Mouse (Mus musculus) midbrain, embryonic 10.5 days (tissue): ENCODE measurements around the gene Cfap52. TPM values are rescaled to one million over a fixed set of nuclear protein-coding genes. Genes with fewer than 3 reads are reported as not detected.

ENCODE experiments used
- DNase-seq: peaks from one replicate; pipeline ENCODE4 v3.0.0-alpha.2; 2017; ENCODE audit warnings: low spot score
- H3K27ac ChIP-seq: fragments of 300-500 bp; sonication (generic); replicated peaks from 2 replicates; pipeline ENCODE4 v1.5.1; 2016; ENCODE audit warnings: mild to moderate bottlenecking
- H3K27me3 ChIP-seq: fragments of 300-500 bp; sonication (generic); 2 replicates; pipeline ENCODE4 v1.6.1; 2016; ENCODE audit warnings: low read depth, mild to moderate bottlenecking; ENCODE audit not compliant: poor library complexity, severe bottlenecking
- H3K36me3 ChIP-seq: fragments of 300-500 bp; sonication (generic); 2 replicates; pipeline ENCODE4 v1.6.1; 2016; ENCODE audit warnings: mild to moderate bottlenecking, moderate library complexity
- H3K4me1 ChIP-seq: fragments of 300-500 bp; sonication (generic); 2 replicates; pipeline ENCODE4 v1.6.1; 2016
- H3K4me3 ChIP-seq: fragments of 300-500 bp; sonication (generic); 2 replicates; pipeline ENCODE4 v1.5.1; 2016; ENCODE audit warnings: mild to moderate bottlenecking, moderate library complexity
- H3K9me3 ChIP-seq: fragments of 300-500 bp; sonication (generic); replicated peaks from 2 replicates; pipeline ENCODE4 v1.6.1; 2016; ENCODE audit warnings: mild to moderate bottlenecking
- WGBS: fragments of 180-500 bp; shearing (Covaris S2); methylation state at CpG from one replicate; pipeline ENCODE4 v1.1.7; 2016; 5-methylcytosine and 5-hydroxymethylcytosine counted together
- polyA plus RNA-seq: library from polyadenylated mRNA; unstranded; fragments of >200 nt; fragmentation: Nextera tagmentation; extraction: Ambion mirVana; gene quantifications from 2 replicates; pipeline ENCODE4 v1.2.1, GENCODE M21; 2016

The Cfap52 gene
- 0.56 and 0.78 TPM in 2 replicates for polyA plus RNA-seq

- Histone ChIP-seq H3K4me3 (peak within 1 kb of the TSS; percentile 91), H3K4me1 (peaks cover 33% of the 10 kb centered on the region), H3K9me3 (no peaks in the 10 kb centered on the region), H3K27me3 (no peaks in the 10 kb centered on the region), H3K36me3 (peaks cover 5% of the 10 kb centered on the region), H3K27ac (peak within 1 kb of the TSS; percentile 85)
- WGBS: 12% methylated on average over 15 of the region's 15 CpGs
- DNase-seq: peak; percentile 85
Measured at GRCm38 (mm10) chr11:67965242-67965883, at the start of gene Cfap52. Gene Cfap52, minus strand, starts transcription at chr11:67965651.

DNA sequence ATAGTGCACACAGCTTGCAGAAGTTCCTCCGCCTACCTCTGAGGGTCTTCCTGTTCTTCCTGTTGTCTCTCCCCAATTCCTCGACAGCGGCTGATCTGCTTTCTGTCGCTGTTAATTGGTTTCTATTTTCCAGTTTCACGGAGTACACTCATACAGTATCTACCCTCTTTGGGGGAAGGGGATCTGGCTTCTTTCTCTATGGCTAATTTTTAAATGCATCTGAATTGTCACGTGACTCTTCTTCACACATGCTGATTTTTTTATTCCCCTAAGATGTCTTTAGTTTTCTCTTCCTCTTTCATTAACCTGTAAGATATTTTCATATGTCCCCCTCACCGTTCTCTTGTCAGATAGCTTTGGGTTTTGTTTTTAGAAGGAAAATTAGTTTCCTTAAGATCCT, 46.8 kb upstream of the Cfap52 start:
- DNase-seq: no peak
- WGBS: 91% methylated on average over 7 of the region's 7 CpGs
- Histone ChIP-seq H3K27ac (no peak overlapping the region), H3K4me1 (peaks cover 19% of the 10 kb centered on the region), H3K9me3 (no peaks in the 10 kb centered on the region), H3K4me3 (no peak overlapping the region), H3K36me3 (no peaks in the 10 kb centered on the region), H3K27me3 (no peaks in the 10 kb centered on the region)

GRCm38 (mm10) chr11:68009377-68009776, 43.9 kb upstream of the Cfap52 start:
- H3K36me3 ChIP-seq: no peaks in the 10 kb centered on the region
- H3K27me3 ChIP-seq: no peaks in the 10 kb centered on the region
- 88% methylated on average over 5 of the region's 5 CpGs for WGBS
- H3K27ac ChIP-seq: no peak overlapping the region
- no peak overlapping the region for H3K4me3 ChIP-seq
- H3K9me3 ChIP-seq: no peaks in the 10 kb centered on the region
- H3K4me1 ChIP-seq: peaks cover 36% of the 10 kb centered on the region
- no peak for DNase-seq

DNA sequence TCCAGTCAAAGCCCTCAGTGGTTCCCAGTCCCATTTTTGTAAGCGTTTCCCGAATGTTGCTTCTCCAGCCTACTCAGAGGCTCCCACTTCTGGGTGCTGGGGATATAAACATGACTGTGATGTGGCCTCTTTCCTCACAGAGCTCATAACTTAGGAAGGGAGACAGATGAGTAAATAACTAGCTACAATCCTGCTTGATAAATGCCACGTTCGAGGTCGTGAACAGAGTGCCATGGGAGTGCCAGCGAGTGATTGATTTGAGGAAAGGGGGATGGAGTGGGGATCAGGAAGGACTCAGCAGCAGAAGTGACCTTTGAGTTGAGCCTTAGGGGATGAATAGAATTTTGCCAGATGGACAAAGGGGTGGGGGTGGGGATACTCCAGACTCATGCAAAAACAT, 42.2 kb upstream of the Cfap52 start:
- Histone ChIP-seq H3K9me3 (no peaks in the 10 kb centered on the region), H3K27ac (peak overlapping the region; percentile 76), H3K27me3 (no peaks in the 10 kb centered on the region), H3K4me1 (peaks cover 38% of the 10 kb centered on the region), H3K36me3 (no peaks in the 10 kb centered on the region), H3K4me3 (no peak overlapping the region)
- WGBS: 70% methylated on average over 6 of the region's 6 CpGs
- no peak for DNase-seq

DNA sequence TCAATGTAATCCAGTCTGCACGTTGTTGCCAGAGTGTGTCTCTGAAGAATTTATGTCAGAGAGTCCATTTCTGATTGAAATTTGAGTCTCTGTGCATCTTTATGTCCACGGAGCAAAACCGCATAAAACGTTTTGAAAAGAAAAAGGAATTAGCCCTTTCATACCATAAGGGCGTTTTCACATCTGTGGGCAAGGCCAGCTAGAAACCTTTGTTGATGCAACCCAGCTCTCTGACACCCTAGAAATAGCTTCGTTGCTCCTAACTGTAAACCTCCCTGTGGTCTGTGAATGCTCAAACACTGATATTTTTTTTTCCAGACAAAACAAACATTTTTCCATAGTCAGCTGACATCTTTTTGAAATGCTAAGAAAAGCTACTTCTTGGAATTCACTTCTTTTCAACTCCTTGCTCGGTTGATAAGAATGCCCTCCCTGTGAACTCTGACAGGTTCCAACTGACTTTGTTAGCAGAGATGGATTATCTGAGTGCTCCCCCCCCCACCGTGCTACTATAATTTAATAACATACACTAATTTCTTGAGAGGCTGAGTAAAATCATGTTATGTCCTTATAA, 40.9 kb upstream of the Cfap52 start:
- Histone ChIP-seq H3K27ac (peak overlapping the region; percentile 75), H3K9me3 (no peaks in the 10 kb centered on the region), H3K4me3 (no peak overlapping the region), H3K4me1 (peaks cover 38% of the 10 kb centered on the region), H3K36me3 (no peaks in the 10 kb centered on the region), H3K27me3 (no peaks in the 10 kb centered on the region)
- WGBS: 46% methylated on average over 8 of the region's 8 CpGs
- DNase-seq: no peak

DNA sequence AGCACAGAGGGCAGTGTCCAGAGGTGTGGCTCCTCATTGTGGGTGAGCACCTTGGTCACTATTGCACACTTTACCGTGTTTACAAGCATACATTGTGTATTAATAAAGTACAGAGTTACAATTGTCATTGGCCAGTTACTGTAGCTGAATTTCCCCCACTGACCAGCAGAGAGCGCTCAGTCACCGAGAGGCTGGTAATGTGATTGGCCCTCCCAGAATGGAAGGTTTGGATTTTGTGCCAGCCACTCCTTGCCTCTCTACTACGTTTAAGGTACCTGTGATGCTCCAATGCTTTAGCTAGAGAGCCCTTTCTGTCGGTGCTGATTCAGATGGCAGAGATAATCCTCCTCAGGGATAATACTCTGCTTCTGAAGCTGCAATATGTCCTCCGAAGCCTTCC, 38.7 kb upstream of the Cfap52 start:
- Histone ChIP-seq H3K36me3 (no peaks in the 10 kb centered on the region), H3K4me3 (no peak overlapping the region), H3K27ac (peak overlapping the region; percentile 46; the same call in 1 of the 2 replicates), H3K4me1 (peaks cover 38% of the 10 kb centered on the region), H3K27me3 (no peaks in the 10 kb centered on the region), H3K9me3 (no peaks in the 10 kb centered on the region)
- peak; percentile 67 for DNase-seq
- 20% methylated on average over 6 of the region's 6 CpGs for WGBS

GRCm38 (mm10) chr11:67999629-68000028, 34.2 kb upstream of the Cfap52 start:
- H3K4me3 ChIP-seq: no peak overlapping the region
- H3K4me1 ChIP-seq: peaks cover 11% of the 10 kb centered on the region
- no peaks in the 10 kb centered on the region for H3K36me3 ChIP-seq
- 79% methylated on average over 5 of the region's 5 CpGs for WGBS
- no peaks in the 10 kb centered on the region for H3K27me3 ChIP-seq
- no peak overlapping the region for H3K27ac ChIP-seq
- H3K9me3 ChIP-seq: no peaks in the 10 kb centered on the region
- no peak for DNase-seq

DNA sequence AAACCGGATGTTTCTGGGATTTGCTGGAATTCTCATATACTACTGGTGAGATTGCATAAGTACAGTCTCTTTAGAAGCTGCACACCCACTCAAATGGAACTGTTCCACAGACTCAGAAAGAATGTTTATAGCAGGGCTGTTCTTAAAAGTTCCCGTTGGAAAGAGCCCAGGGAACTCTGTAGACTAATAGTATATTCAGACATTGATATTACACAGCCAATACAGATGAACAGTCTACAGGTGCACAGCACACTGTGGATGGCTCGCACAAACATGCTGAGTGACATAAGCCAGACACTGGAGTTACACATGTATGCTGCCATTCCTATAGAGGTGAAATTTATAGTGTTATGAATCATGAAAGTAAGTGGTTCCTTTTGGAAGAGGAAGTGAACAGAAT, 33.5 kb upstream of the Cfap52 start:
- DNase-seq: no peak
- Histone ChIP-seq H3K27ac (no peak overlapping the region), H3K36me3 (no peaks in the 10 kb centered on the region), H3K27me3 (no peaks in the 10 kb centered on the region), H3K9me3 (no peaks in the 10 kb centered on the region), H3K4me3 (no peak overlapping the region), H3K4me1 (peaks cover 8% of the 10 kb centered on the region)
- 93% methylated on average over 3 of the region's 3 CpGs for whole genome bisulfite sequencing

- Histone ChIP-seq H3K27me3 (no peaks in the 10 kb centered on the region), H3K4me3 (no peak overlapping the region), H3K36me3 (peaks cover 4% of the 10 kb centered on the region; the same call in 1 of the 2 replicates), H3K9me3 (no peaks in the 10 kb centered on the region), H3K4me1 (peaks cover 9% of the 10 kb centered on the region), H3K27ac (no peak overlapping the region)
- WGBS: 77% methylated on average over 4 of the region's 4 CpGs
- DNase-seq: no peak
Measured at GRCm38 (mm10) chr11:67995965-67996364, 30.5 kb upstream of the Cfap52 start.

- peaks cover 9% of the 10 kb centered on the region; the same call in 1 of the 2 replicates for H3K27me3 ChIP-seq
- H3K27ac ChIP-seq: no peak overlapping the region
- H3K4me1 ChIP-seq: peaks cover 30% of the 10 kb centered on the region
- no peak for DNase-seq
- no peak overlapping the region for H3K4me3 ChIP-seq
- H3K36me3 ChIP-seq: peaks cover 7% of the 10 kb centered on the region
- no peaks in the 10 kb centered on the region for H3K9me3 ChIP-seq
- WGBS: 89% methylated on average over 4 of the region's 4 CpGs
Measured at GRCm38 (mm10) chr11:67991240-67991639, 25.8 kb upstream of the Cfap52 start.

DNA sequence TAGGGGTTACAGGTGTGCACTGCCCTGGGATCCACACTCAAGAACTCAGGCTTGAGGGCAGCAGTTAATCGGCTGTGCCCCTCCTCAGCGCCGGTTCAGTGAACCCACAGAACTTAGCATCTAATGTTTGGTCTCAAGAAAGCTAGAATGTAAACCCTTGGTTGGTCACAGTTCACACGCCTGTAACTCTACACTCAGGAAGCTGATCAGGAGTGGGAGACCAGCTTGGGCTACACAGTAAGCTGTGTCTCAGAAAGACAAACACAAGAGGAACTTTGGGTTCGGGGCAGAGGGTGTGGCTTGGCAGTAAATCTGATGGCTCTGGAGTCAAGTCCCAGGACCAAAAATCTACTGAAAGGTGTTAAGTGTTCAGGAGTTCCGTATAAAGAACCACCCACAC, 18.1 kb upstream of the Cfap52 start:
- no peak for DNase-seq
- Histone ChIP-seq H3K36me3 (peaks cover 5% of the 10 kb centered on the region; the same call in 1 of the 2 replicates), H3K9me3 (no peaks in the 10 kb centered on the region), H3K4me1 (peaks cover 17% of the 10 kb centered on the region), H3K4me3 (no peak overlapping the region), H3K27ac (no peak overlapping the region), H3K27me3 (peaks cover 51% of the 10 kb centered on the region)
- WGBS: 91% methylated on average over 6 of the region's 6 CpGs

DNA sequence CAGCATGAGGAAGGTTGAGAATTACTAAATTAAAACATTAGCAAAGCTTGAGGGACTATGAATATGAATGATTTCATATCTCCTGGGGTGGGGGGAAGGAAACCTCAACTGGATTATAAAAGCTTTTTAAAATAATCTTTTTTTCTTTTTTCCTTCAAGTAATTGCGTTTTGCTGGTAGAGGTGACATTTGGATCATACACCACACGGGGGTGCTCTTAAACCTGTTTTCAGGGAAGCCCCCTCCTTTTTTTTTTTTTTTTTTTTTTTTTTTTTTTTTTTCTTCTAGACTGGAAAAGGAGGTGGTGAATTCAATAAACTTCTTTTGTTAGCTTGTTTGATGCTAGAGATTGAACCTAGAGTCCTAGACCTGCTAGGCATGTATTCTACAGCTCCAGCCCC, 9.8 kb upstream of the Cfap52 start:
- WGBS: 13% methylated on average over 2 of the region's 2 CpGs
- Histone ChIP-seq H3K27ac (no peak overlapping the region), H3K4me1 (peaks cover 34% of the 10 kb centered on the region), H3K9me3 (no peaks in the 10 kb centered on the region), H3K36me3 (peaks cover 22% of the 10 kb centered on the region), H3K27me3 (peaks cover 33% of the 10 kb centered on the region), H3K4me3 (no peak overlapping the region)
- peak; percentile 24 for DNase-seq

- DNase-seq: no peak
- H3K36me3 ChIP-seq: peaks cover 26% of the 10 kb centered on the region
- H3K4me3 ChIP-seq: no peak overlapping the region
- 87% methylated on average over 5 of the region's 5 CpGs for WGBS
- no peaks in the 10 kb centered on the region for H3K9me3 ChIP-seq
- peaks cover 15% of the 10 kb centered on the region for H3K27me3 ChIP-seq
- no peak overlapping the region for H3K27ac ChIP-seq
- H3K4me1 ChIP-seq: peaks cover 28% of the 10 kb centered on the region
Measured at GRCm38 (mm10) chr11:67973225-67973624, 7.8 kb upstream of the Cfap52 start.
